Mouse (Mus musculus) neural tube, embryonic 14.5 days (tissue): Measurements from ENCODE around the gene Cdkn1a. TPM values are rescaled to one million over a fixed set of nuclear protein-coding genes. Genes with fewer than 3 reads are reported as not detected.

ENCODE experiments used
- ATAC-seq: fragments of 200-750 bp; cut with Nextera tagmentation; 2 replicates; pipeline ENCODE4 v1.8.0; 2017; ENCODE audit warnings: low read depth, mild to moderate bottlenecking, moderate TSS enrichment, moderate library complexity
- H3K27ac ChIP-seq: fragments of 300-500 bp; sonication (generic); 2 replicates; pipeline ENCODE4 v1.5.1; 2014; ENCODE audit warnings: low read depth, mild to moderate bottlenecking, control low read depth, low read length, moderate library complexity, mixed read lengths
- H3K27me3 ChIP-seq: fragments of 300-500 bp; sonication (generic); 2 replicates; pipeline ENCODE4 v1.6.1; 2014; ENCODE audit warnings: low read length; ENCODE audit not compliant: control insufficient read depth, insufficient read depth
- H3K36me3 ChIP-seq: fragments of 300-500 bp; sonication (generic); 2 replicates; pipeline ENCODE4 v1.6.1; 2014; ENCODE audit warnings: low read length, mixed read lengths; ENCODE audit not compliant: control insufficient read depth, insufficient read depth
- H3K4me1 ChIP-seq: fragments of 300-500 bp; sonication (generic); 2 replicates; pipeline ENCODE4 v1.6.1; 2014; ENCODE audit warnings: low read length; ENCODE audit not compliant: control insufficient read depth, insufficient read depth
- H3K4me2 ChIP-seq: fragments of 300-500 bp; sonication (generic); 2 replicates; pipeline ENCODE4 v1.6.1; 2014; ENCODE audit warnings: mild to moderate bottlenecking, low read depth, low read length, control low read depth
- H3K4me3 ChIP-seq: fragments of 300-500 bp; sonication (generic); 2 replicates; pipeline ENCODE4 v1.5.1; 2014; ENCODE audit warnings: low read depth, low read length, control low read depth, mixed read lengths
- H3K9ac ChIP-seq: fragments of 300-500 bp; sonication (generic); replicated peaks from 2 replicates; pipeline ENCODE4 v1.6.1; 2014; ENCODE audit warnings: low read depth, mild to moderate bottlenecking, control low read depth, low read length, mixed read lengths
- H3K9me3 ChIP-seq: fragments of 300-500 bp; sonication (generic); 2 replicates; pipeline ENCODE4 v1.6.1; 2016; ENCODE audit warnings: low read length; ENCODE audit not compliant: control insufficient read depth
- WGBS: fragments of 180-500 bp; shearing (Covaris S2); extraction: QIAGEN DNeasy Blood & Tissue Kit; methylation state at CpG from one replicate; pipeline ENCODE4 v1.1.7; 2014; 5-methylcytosine and 5-hydroxymethylcytosine counted together
- polyA plus RNA-seq: library from polyadenylated mRNA; unstranded; fragments of >200 nt; fragmentation: Nextera tagmentation; extraction: Ambion mirVana; gene quantifications from 2 replicates; pipeline ENCODE4 v1.2.1, GENCODE M21; 2014

Gene Cdkn1a
- polyA plus RNA-seq, 1 experiment from 2014 or later, result 81.1 TPM

GRCm38 (mm10) chr17:29056207-29056606 lies 34.6 kb upstream of the Cdkn1a start:
- no peaks in the 10 kb centered on the region for H3K4me1 ChIP-seq
- H3K9ac ChIP-seq, result no peak overlapping the region
- H3K27me3 ChIP-seq, result no peaks in the 10 kb centered on the region
- H3K4me3 ChIP-seq, result no peak overlapping the region
- 23% methylated on average over 7 of the region's 7 CpGs for whole genome bisulfite sequencing
- H3K4me2 ChIP-seq, result no peak overlapping the region
- no peaks in the 10 kb centered on the region for H3K9me3 ChIP-seq
- no peak for ATAC-seq
- no peak overlapping the region for H3K27ac ChIP-seq
- no peaks in the 10 kb centered on the region for H3K36me3 ChIP-seq

GRCm38 (mm10) chr17:29056699-29057151 lies 34.1 kb upstream of the Cdkn1a start:
- peak overlapping the region; percentile 58; the same call in 1 of the 2 replicates for H3K27ac ChIP-seq
- no peaks in the 10 kb centered on the region for H3K4me1 ChIP-seq
- no peak overlapping the region for H3K4me2 ChIP-seq
- H3K27me3 ChIP-seq, result no peaks in the 10 kb centered on the region
- no peaks in the 10 kb centered on the region for H3K36me3 ChIP-seq
- peak; percentile 66; the same call in 1 of the 2 replicates for ATAC-seq
- no peaks in the 10 kb centered on the region for H3K9me3 ChIP-seq
- no peak overlapping the region for H3K4me3 ChIP-seq
- under 1% methylated on average over 8 of the region's 8 CpGs for WGBS
- H3K9ac ChIP-seq, result no peak overlapping the region

- no peaks in the 10 kb centered on the region for H3K36me3 ChIP-seq
- no peaks in the 10 kb centered on the region for H3K27me3 ChIP-seq
- no peak for ATAC-seq
- no peaks in the 10 kb centered on the region for H3K9me3 ChIP-seq
- no peak overlapping the region for H3K27ac ChIP-seq
- H3K4me3 ChIP-seq, result no peak overlapping the region
- H3K4me2 ChIP-seq, result no peak overlapping the region
- H3K9ac ChIP-seq, result no peak overlapping the region
- peaks cover 3% of the 10 kb centered on the region; the same call in 1 of the 2 replicates for H3K4me1 ChIP-seq
- 81% methylated on average over 11 of the region's 11 CpGs for WGBS
Measured at GRCm38 (mm10) chr17:29057361-29057890, 33.4 kb upstream of the Cdkn1a start.

- no peak overlapping the region for H3K4me2 ChIP-seq
- H3K4me1 ChIP-seq, result peaks cover 5% of the 10 kb centered on the region; the same call in 1 of the 2 replicates
- WGBS, result 65% methylated on average over 10 of the region's 10 CpGs
- no peak overlapping the region for H3K4me3 ChIP-seq
- H3K36me3 ChIP-seq, result no peaks in the 10 kb centered on the region
- no peak overlapping the region for H3K9ac ChIP-seq
- H3K27ac ChIP-seq, result peak overlapping the region; percentile 28; the same call in 1 of the 2 replicates
- H3K9me3 ChIP-seq, result no peaks in the 10 kb centered on the region
- no peaks in the 10 kb centered on the region for H3K27me3 ChIP-seq
- no peak for ATAC-seq
Measured at GRCm38 (mm10) chr17:29057961-29058360, 32.8 kb upstream of the Cdkn1a start.

GRCm38 (mm10) chr17:29058487-29058886 lies 32.3 kb upstream of the Cdkn1a start:
- H3K4me1 ChIP-seq, result peaks cover 5% of the 10 kb centered on the region; the same call in 1 of the 2 replicates
- H3K9me3 ChIP-seq, result no peaks in the 10 kb centered on the region
- no peak overlapping the region for H3K9ac ChIP-seq
- H3K36me3 ChIP-seq, result no peaks in the 10 kb centered on the region
- H3K27me3 ChIP-seq, result no peaks in the 10 kb centered on the region
- no peak overlapping the region for H3K4me3 ChIP-seq
- H3K27ac ChIP-seq, result peak overlapping the region; percentile 28; the same call in 1 of the 2 replicates
- no peak overlapping the region for H3K4me2 ChIP-seq
- ATAC-seq, result no peak
- WGBS, result 81% methylated on average over 8 of the region's 8 CpGs

- Histone ChIP-seq H3K4me1 (peaks cover 5% of the 10 kb centered on the region; the same call in 1 of the 2 replicates), H3K27me3 (no peaks in the 10 kb centered on the region), H3K27ac (no peak overlapping the region), H3K4me2 (no peak overlapping the region), H3K9ac (no peak overlapping the region), H3K36me3 (no peaks in the 10 kb centered on the region), H3K4me3 (no peak overlapping the region), H3K9me3 (no peaks in the 10 kb centered on the region)
- WGBS, result 90% methylated on average over 3 of the region's 3 CpGs
- ATAC-seq, result no peak
Measured at GRCm38 (mm10) chr17:29059581-29059980, 31.2 kb upstream of the Cdkn1a start.

- H3K4me2 ChIP-seq, result no peak overlapping the region
- H3K36me3 ChIP-seq, result no peaks in the 10 kb centered on the region
- no peak overlapping the region for H3K9ac ChIP-seq
- H3K4me3 ChIP-seq, result no peak overlapping the region
- H3K9me3 ChIP-seq, result no peaks in the 10 kb centered on the region
- H3K27me3 ChIP-seq, result no peaks in the 10 kb centered on the region
- no peak for ATAC-seq
- WGBS, result 89% methylated on average over 9 of the region's 9 CpGs
- peaks cover 5% of the 10 kb centered on the region; the same call in 1 of the 2 replicates for H3K4me1 ChIP-seq
- 0 out of 2 replicates have a peak overlapping the region, but pooled peaks have one; percentile 10 for H3K27ac ChIP-seq
Measured at GRCm38 (mm10) chr17:29060946-29061345, 29.8 kb upstream of the Cdkn1a start.

GRCm38 (mm10) chr17:29062119-29063035 lies 28.4 kb upstream of the Cdkn1a start:
- WGBS, result 47% methylated on average over 13 of the region's 13 CpGs
- H3K36me3 ChIP-seq, result no peaks in the 10 kb centered on the region
- no peak overlapping the region for H3K4me3 ChIP-seq
- H3K27ac ChIP-seq, result no peak overlapping the region
- no peaks in the 10 kb centered on the region for H3K27me3 ChIP-seq
- no peak overlapping the region for H3K4me2 ChIP-seq
- H3K4me1 ChIP-seq, result peaks cover 5% of the 10 kb centered on the region; the same call in 1 of the 2 replicates
- no peaks in the 10 kb centered on the region for H3K9me3 ChIP-seq
- ATAC-seq, result no peak
- no peak overlapping the region for H3K9ac ChIP-seq
